In genomic region chr4:119668596-119668995, GRCm38 (mm10) we compare ENCODE assay signal across 31 mouse cellular contexts. TPM values are rescaled to one million over a fixed set of nuclear protein-coding genes. Genes with fewer than 3 reads are reported as not detected.
DNase-seq lines count a peak whose midpoint lies in the region; ATAC-seq and TF ChIP-seq lines count a peak whose summit lies in the region.
"Had no signal": no experiment of that assay in that cellular context is flagged by ENCODE, and none has a peak within 500 bp of the region (broad histone marks: within the 10 kb centered on the region; RNA-seq: fewer than 3 reads in every experiment).

No protein-coding gene starts in this region.

- no peak overlapping the region for H3K9ac ChIP-seq in forebrain, embryonic 13.5 days
- H3K9ac ChIP-seq in forebrain, embryonic 12.5 days: no peak overlapping the region
- no peak overlapping the region for H3K9ac ChIP-seq in midbrain, embryonic 11.5 days (ENCODE audit: low read length)
- H3K9ac ChIP-seq in midbrain, embryonic 16.5 days (ENCODE audit: low read depth, low read length): no peak overlapping the region
- H3K9ac ChIP-seq: heart, embryonic 12.5 days; heart, embryonic 15.5 days; hindbrain, embryonic 14.5 days had no signal

- H3K4me2 ChIP-seq in forebrain, embryonic 13.5 days: no peak overlapping the region
- no peak overlapping the region for H3K4me2 ChIP-seq in forebrain, embryonic 12.5 days
- no peak overlapping the region for H3K4me2 ChIP-seq in midbrain, embryonic 11.5 days
- no peak overlapping the region for H3K4me2 ChIP-seq in midbrain, embryonic 16.5 days (ENCODE audit: low read length)
- H3K4me2 ChIP-seq: heart, embryonic 12.5 days; heart, embryonic 15.5 days; hindbrain, embryonic 14.5 days had no signal

- peak; percentile 7 for DNase-seq in gastrocnemius, adult 2 months
- no peak for DNase-seq in gastrocnemius, postnatal 10 days
- DNase-seq in midbrain, embryonic 11.5 days (ENCODE audit: low spot score, missing footprints): peak; percentile 72
- DNase-seq in thymus, postnatal 4 days: peak; percentile 15
- no peak for DNase-seq in thymus, postnatal 36 days
- DNase-seq: adrenal gland, postnatal 10 days; adrenal gland, postnatal 36 days; cerebellum, adult 18-20 months; cerebellum, adult 9-10 months; cerebellum, postnatal 14 days; gastrocnemius, postnatal 25 days; heart, postnatal 10 days; heart, postnatal 36 days had no signal

- H3K4me3 ChIP-seq in forebrain, embryonic 13.5 days: no peak overlapping the region
- no peak overlapping the region for H3K4me3 ChIP-seq in forebrain, embryonic 12.5 days (replicated peaks)
- no peak overlapping the region for H3K4me3 ChIP-seq in gastrocnemius, adult 2 months
- no peak overlapping the region for H3K4me3 ChIP-seq in midbrain, embryonic 11.5 days (ENCODE audit: low read depth, low read length)
- no peak overlapping the region for H3K4me3 ChIP-seq in midbrain, embryonic 16.5 days (ENCODE audit: low read depth, low read length)
- H3K4me3 ChIP-seq: forebrain, embryonic 10.5 days; heart, adult 2 months; heart, embryonic 12.5 days; heart, embryonic 15.5 days had no signal

- ATAC-seq in forebrain, embryonic 13.5 days: no peak
- ATAC-seq in forebrain, embryonic 12.5 days (ENCODE audit: low FRiP score): no peak
- ATAC-seq in midbrain, embryonic 11.5 days (ENCODE audit: low FRiP score): no peak
- no peak for ATAC-seq in midbrain, embryonic 16.5 days
- ATAC-seq: hindbrain, postnatal 0 days; inflammation-experienced regulatory T-cells, adult 6 months; intestine, embryonic 16.5 days; Patski had no signal

- 77% methylated on average over 4 of the region's 4 CpGs for WGBS in forebrain, embryonic 13.5 days
- WGBS in forebrain, embryonic 12.5 days: 93% methylated on average over 4 of the region's 4 CpGs
- WGBS in midbrain, embryonic 11.5 days: 83% methylated on average over 4 of the region's 4 CpGs
- WGBS in midbrain, embryonic 16.5 days: 84% methylated on average over 4 of the region's 4 CpGs

- 0 out of 2 replicates have a peak overlapping the region, but pooled peaks have one; percentile 81 for H3K27ac ChIP-seq in forebrain, embryonic 13.5 days
- no peak overlapping the region for H3K27ac ChIP-seq in forebrain, embryonic 12.5 days
- H3K27ac ChIP-seq in gastrocnemius, adult 2 months: no peak overlapping the region
- H3K27ac ChIP-seq in midbrain, embryonic 11.5 days (ENCODE audit: low read depth, low read length): no peak overlapping the region
- no peak overlapping the region for H3K27ac ChIP-seq in midbrain, embryonic 16.5 days (ENCODE audit: low read length)
- H3K27ac ChIP-seq: heart, adult 2 months; heart, embryonic 15.5 days; hindbrain, embryonic 14.5 days; hindbrain, postnatal 0 days had no signal

- TF ChIP-seq CTCF in gastrocnemius, adult 2 months (IDR thresholded peaks at IDR 0.05): no peak

- no peaks in the 10 kb centered on the region for H3K27me3 ChIP-seq in forebrain, embryonic 13.5 days
- no peaks in the 10 kb centered on the region for H3K27me3 ChIP-seq in forebrain, embryonic 12.5 days
- no peaks in the 10 kb centered on the region for H3K27me3 ChIP-seq in midbrain, embryonic 11.5 days (ENCODE audit: control insufficient read depth, insufficient read depth, low read length)
- no peaks in the 10 kb centered on the region for H3K27me3 ChIP-seq in midbrain, embryonic 16.5 days (ENCODE audit: control insufficient read depth, insufficient read depth, low read depth, low read length)
- H3K27me3 ChIP-seq: heart, embryonic 12.5 days; heart, embryonic 15.5 days; Patski had no signal

- no peaks in the 10 kb centered on the region for H3K9me3 ChIP-seq in forebrain, embryonic 13.5 days (replicated peaks)
- H3K9me3 ChIP-seq in forebrain, embryonic 12.5 days: no peaks in the 10 kb centered on the region
- H3K9me3 ChIP-seq in midbrain, embryonic 11.5 days (ENCODE audit: control insufficient read depth, low read length): no peaks in the 10 kb centered on the region
- no peaks in the 10 kb centered on the region for H3K9me3 ChIP-seq in midbrain, embryonic 16.5 days (replicated peaks; ENCODE audit: control insufficient read depth, low read length, poor library complexity, severe bottlenecking)
- H3K9me3 ChIP-seq: forebrain, embryonic 10.5 days; G1E; heart, embryonic 12.5 days; heart, embryonic 15.5 days had no signal

- intact Hi-C loops in gastrocnemius, adult 2 months (cut with DNase I): loop anchor here (5.0 kb wide), 1 partner anchor 421 kb away; no protein-coding TSS in a partner anchor

- no peaks in the 10 kb centered on the region for H3K36me3 ChIP-seq in forebrain, embryonic 13.5 days (ENCODE audit: poor library complexity, severe bottlenecking)
- no peaks in the 10 kb centered on the region for H3K36me3 ChIP-seq in forebrain, embryonic 12.5 days (replicated peaks)
- H3K36me3 ChIP-seq in midbrain, embryonic 11.5 days (ENCODE audit: control insufficient read depth, insufficient read depth, low read length): no peaks in the 10 kb centered on the region
- no peaks in the 10 kb centered on the region for H3K36me3 ChIP-seq in midbrain, embryonic 16.5 days (ENCODE audit: control insufficient read depth, insufficient read depth, low read length)
- H3K36me3 ChIP-seq: forebrain, embryonic 10.5 days; G1E; heart, embryonic 12.5 days; heart, embryonic 15.5 days had no signal

- H3K4me1 ChIP-seq in forebrain, embryonic 13.5 days: peaks cover 21% of the 10 kb centered on the region
- H3K4me1 ChIP-seq in forebrain, embryonic 12.5 days: peaks cover 20% of the 10 kb centered on the region
- H3K4me1 ChIP-seq in midbrain, embryonic 11.5 days (ENCODE audit: control insufficient read depth, insufficient read depth, low read length): peaks cover 5% of the 10 kb centered on the region; the same call in 1 of the 2 replicates
- peaks cover 7% of the 10 kb centered on the region for H3K4me1 ChIP-seq in midbrain, embryonic 16.5 days (ENCODE audit: control insufficient read depth, insufficient read depth, low read length)

RNA-seq across cellular contexts. Expression of gene Guca2b, which starts 9.8 kb away (rescaled TPM):
- polyA plus RNA-seq in forebrain, embryonic 13.5 days (2015; fragmentation: Nextera tagmentation; extraction: Ambion mirVana): not detected in 2 replicates
- polyA plus RNA-seq in forebrain, embryonic 12.5 days (2016; fragmentation: Nextera tagmentation; extraction: Ambion mirVana): not detected in 2 replicates
- total RNA-seq in gastrocnemius, adult 2 months (2021): not detected
- total RNA-seq in gastrocnemius, postnatal 10 days (2021): not detected
- polyA plus RNA-seq in midbrain, embryonic 11.5 days (2014; fragmentation: Nextera tagmentation; extraction: Ambion mirVana): not detected in 2 replicates
- not detected in 2 replicates for polyA plus RNA-seq in midbrain, embryonic 16.5 days (2015; fragmentation: Nextera tagmentation; extraction: Ambion mirVana)
- total RNA-seq: adrenal gland, postnatal 10 days; adrenal gland, postnatal 36 days; gastrocnemius, adult 18-20 months; gastrocnemius, postnatal 25 days; heart, postnatal 10 days; hindbrain, postnatal 0 days had no signal
- polyA plus RNA-seq: embryonic facial prominence, embryonic 11.5 days; embryonic facial prominence, embryonic 14.5 days; forebrain, embryonic 10.5 days; G1E; heart, embryonic 12.5 days; heart, embryonic 15.5 days; hindbrain, embryonic 11.5 days; hindbrain, embryonic 14.5 days; hindbrain, postnatal 0 days; inflammation-experienced regulatory T-cells, adult 6 months had no signal

RNA-seq across cellular contexts. Expression of gene Guca2a, which starts 31.1 kb away (rescaled TPM):
- not detected in 2 replicates for polyA plus RNA-seq in forebrain, embryonic 13.5 days (2015; fragmentation: Nextera tagmentation; extraction: Ambion mirVana)
- polyA plus RNA-seq in forebrain, embryonic 12.5 days (2016; fragmentation: Nextera tagmentation; extraction: Ambion mirVana): not detected in 2 replicates
- not detected for total RNA-seq in gastrocnemius, adult 2 months (2021)
- not detected for total RNA-seq in gastrocnemius, postnatal 10 days (2021)
- not detected in 2 replicates for polyA plus RNA-seq in midbrain, embryonic 11.5 days (2014; fragmentation: Nextera tagmentation; extraction: Ambion mirVana)
- polyA plus RNA-seq in midbrain, embryonic 16.5 days (2015; fragmentation: Nextera tagmentation; extraction: Ambion mirVana): not detected in 2 replicates
- total RNA-seq: adrenal gland, adult 18-20 months; adrenal gland, postnatal 10 days; adrenal gland, postnatal 36 days; G1E; gastrocnemius, adult 18-20 months; gastrocnemius, postnatal 25 days; heart, adult 2 months; heart, postnatal 10 days; heart, postnatal 36 days; hindbrain, postnatal 0 days had no signal
- polyA plus RNA-seq: embryonic facial prominence, embryonic 11.5 days; embryonic facial prominence, embryonic 14.5 days; forebrain, embryonic 10.5 days; G1E; heart, embryonic 12.5 days; heart, embryonic 15.5 days; hindbrain, embryonic 11.5 days; hindbrain, embryonic 14.5 days; hindbrain, postnatal 0 days; inflammation-experienced regulatory T-cells, adult 6 months; Patski had no signal

Comparison
In these comparisons a context has a peak if more than half of its experiments do, and no peak if none do; other contexts are left out.
1. DNase-seq: peak in gastrocnemius, adult 2 months (single experiment), midbrain, embryonic 11.5 days (single experiment) and thymus, postnatal 4 days (single experiment); none in gastrocnemius, postnatal 10 days (single experiment) and thymus, postnatal 36 days (0 of 2).